Mouse (Mus musculus): ENCODE measurements around the gene Ppfia3.
"Not testable (repeated sequence)": the region's sequence is repeated elsewhere in the genome, so short reads cannot be mapped to it uniquely, and the experiment has no call there.

Gene Ppfia3

DNA sequence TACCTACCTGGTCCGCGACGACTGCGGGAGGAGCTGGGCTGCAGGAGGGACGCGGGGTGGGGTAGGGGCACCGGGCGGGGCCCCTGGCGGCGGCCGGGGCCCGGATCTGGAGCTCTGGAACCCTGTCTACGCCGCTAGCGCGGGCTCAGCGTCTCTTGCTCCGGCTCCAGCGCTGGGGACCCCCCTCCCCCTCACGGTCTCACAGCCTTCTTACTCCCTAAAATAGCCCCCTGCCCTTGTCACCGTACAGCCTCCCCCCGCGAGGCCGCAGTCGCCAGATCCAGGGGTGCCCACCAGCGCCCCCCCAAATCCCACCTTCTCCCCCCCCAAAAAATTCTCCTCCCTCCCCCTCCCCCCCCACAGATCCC, at the start of gene Ppfia3:
Gene Ppfia3 (minus strand): TSS at position 368 of the 368 bp plus-strand sequence.
- DNase-seq: no peak

DNA sequence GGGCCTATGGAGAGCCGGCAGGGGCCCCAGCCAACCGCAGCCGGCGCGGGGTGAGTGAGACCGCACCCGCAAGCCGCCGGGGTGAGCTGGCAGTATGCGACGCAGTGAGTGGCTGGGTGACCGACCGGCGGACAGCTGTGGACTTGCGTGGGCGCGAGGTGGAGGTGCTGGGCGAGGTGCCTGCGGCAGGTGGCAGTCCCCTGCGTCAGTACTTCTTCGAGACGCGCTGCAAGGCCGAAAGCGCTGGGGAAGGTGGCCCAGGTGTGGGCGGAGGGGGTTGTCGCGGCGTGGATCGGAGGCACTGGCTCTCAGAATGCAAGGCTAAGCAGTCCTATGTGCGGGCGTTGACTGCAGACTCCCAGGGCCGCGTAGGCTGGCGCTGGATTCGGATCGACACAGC, 48.8 kb upstream of the Ppfia3 start:
- DNase-seq: no peak

DNA sequence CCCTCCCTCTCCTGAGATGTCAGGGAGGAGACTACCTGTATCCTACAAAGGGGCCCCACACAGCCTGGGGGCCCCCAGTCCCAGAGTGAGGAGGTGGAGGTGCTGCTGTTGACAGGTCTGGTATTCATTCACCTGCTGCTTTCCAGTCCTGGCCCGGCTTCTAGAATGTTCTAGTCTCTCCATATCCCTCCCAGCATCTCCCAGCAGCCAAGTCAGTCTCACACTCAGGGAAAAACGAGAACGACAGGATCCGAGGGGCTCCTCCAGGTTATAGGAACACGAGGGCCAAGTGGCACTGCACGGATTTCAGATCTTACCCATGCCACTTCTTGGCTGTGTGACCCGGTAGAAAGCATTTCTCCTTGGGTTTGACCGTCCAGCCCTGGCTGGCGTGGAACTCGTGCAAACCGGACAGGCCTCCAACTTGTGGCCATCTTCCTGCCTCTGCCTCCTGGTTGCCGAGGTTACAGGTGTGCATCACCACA, 48.0 kb upstream of the Ppfia3 start:
- DNase-seq: no peak

DNA sequence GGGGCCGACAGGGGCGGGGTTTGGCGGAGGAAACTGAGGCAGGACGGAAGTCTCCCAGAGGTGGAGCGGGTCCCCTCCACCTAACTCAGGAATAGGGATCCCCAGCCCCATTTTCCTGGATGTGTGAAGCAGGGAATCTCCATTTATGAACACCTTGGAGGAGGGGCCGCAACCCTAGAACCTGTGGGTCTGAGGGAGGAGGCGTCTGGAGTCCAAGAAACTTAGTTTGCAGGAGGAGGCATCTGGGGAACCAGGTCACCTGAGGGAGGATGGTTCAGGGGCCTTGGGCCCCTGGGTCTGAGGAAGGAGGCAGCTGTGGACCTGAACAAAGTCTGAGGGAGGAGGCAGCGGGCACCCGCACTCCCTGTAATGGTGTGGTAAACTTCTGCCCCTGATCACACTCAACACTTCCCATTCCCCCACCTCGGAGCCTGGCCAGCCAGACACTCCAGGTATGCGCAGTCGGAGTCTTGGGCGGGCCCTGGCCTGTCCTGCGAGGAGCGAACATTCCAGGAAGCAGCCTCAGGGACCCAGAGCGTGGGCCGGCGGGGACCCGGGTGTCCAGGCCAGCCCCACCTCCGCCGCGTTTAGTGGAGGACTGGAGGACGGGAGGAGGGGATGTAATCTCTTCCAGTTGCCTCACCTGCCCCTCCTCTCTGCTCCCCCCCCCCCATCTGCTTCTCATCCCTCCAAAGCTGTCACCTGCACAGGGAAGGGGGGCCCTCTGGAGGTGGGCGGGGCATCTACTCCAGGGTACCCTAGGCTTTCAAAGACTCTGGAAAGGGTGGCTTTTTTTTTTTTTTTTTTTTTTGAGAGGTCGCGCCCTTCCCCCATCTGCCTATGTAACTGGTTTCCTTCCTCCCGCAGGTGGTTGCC, 47.3 kb upstream of the Ppfia3 start:
- DNase-seq: peak in 1 of 2 experiments; percentile 55

DNA sequence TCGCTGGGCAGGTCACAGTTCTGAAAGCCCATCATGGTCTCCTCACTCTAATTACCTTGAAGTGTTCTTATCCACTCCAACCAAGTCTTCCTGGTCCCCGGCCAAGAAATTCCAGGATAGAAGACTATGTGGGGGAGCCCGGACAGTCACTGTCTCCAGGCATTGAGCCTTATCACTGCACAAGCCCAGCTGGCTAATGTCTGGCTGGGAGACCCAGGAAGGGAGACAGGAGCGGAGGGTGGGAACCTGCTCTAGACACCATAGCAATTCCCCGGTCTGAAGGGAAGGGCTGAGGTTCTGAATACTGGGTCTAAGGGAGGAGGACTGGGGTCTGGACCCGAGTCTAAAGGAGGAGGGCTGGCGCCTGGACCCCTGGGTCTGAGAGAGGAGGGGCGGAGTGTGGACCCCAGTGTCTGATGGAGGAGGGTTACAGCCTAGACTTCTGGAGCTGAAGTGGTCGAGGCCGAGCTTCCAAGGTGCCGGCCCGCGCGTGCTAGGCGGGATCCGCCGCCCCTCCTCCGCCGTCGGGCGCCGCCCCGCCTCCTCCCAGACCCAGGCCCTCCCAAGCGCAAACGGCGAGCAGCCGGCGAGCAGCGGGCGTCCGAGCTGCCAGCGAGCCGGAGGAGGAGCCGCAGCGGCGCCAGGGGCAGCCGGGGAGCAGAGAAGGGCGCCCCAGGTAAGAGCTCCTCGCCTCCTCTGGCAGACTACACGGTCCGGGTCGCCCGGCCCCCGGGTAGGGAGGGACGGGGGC, 46.5 kb upstream of the Ppfia3 start, which contains the start of gene Ntf5:
Gene Ntf5 (plus strand): TSS at position 583 of the 751 bp plus-strand sequence.
- peak; percentile 20 to 56 for DNase-seq

DNA sequence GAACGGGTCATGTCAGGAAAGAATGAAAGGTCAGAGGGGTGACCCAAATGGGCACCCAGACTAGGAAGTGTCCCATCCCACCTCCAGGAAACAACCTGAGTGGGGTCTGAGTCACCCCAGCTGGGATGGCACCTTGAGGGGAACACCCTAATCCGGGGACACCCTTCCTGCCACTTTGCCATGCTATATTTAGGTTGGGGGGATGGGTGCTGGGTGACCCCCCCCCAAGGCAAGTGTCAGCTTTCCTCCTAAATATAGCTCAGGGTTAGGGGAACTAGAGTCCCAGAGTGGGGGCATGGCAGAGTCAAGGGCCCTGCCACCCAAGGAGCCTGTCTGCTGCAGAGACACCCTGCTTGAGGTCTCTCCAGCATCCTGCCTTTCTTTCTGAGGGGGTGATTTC, 45.6 kb upstream of the Ppfia3 start:
- no peak for DNase-seq

DNA sequence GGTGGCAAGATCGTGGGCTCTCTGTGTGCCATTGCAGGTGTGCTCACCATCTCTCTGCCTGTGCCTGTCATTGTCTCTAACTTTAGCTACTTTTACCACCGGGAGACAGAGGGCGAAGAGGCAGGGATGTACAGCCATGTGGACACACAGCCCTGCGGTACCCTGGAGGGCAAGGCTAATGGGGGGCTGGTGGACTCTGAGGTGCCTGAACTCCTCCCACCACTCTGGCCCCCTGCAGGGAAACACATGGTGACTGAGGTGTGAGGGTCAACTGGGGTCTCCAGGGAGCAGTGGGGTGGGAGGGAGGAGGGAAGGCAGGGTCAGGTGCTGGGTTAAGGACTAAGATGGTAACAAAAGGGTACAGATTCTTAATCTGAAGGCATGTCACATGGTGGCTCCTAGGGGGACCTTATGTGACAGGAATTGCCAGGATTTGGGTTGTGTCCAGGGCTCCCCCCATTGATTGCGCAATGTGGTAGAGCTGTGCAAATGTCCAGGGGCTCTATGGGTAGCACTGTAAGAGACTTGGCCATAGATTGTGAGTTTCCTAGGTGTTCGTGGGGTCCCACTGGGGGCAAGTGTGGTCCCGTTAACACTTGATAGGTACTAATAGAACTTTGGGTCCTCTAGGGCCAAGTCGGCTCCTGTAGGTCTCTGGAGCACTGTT, 42.8 kb upstream of the Ppfia3 start:
- no peak for DNase-seq

DNA sequence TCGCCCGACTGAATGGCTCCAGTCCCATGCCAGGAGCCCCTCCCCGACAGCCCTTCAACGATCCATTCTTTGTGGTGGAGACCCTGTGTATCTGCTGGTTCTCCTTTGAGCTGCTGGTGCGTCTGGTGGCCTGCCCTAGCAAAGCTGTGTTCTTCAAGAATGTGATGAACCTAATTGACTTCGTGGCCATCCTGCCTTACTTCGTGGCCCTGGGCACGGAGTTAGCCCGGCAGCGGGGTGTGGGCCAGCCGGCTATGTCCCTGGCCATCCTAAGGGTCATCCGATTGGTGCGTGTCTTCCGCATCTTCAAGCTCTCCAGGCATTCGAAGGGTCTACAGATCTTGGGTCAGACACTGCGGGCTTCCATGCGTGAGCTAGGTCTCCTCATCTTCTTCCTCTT, 42.1 kb upstream of the Ppfia3 start:
- DNase-seq: no peak

DNA sequence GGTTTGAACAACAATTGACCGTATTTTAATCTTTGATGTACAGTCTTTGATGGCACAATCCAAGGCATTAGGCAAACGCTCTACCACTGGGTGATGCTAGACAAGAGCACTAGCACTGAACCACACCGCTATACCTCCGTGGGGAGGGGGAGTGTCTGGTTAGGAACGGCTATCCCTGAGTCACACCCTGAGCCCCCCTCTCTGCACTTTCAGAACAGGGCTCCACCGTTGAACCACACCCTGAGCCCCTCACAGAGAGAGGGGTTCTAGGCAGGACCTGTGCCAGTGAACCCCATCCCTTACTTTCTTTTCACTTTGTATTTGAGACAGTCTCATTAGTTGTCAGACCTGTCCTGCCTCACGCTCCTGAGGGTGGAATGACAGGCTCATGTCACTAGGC, 41.5 kb upstream of the Ppfia3 start:
- DNase-seq: no peak

DNA sequence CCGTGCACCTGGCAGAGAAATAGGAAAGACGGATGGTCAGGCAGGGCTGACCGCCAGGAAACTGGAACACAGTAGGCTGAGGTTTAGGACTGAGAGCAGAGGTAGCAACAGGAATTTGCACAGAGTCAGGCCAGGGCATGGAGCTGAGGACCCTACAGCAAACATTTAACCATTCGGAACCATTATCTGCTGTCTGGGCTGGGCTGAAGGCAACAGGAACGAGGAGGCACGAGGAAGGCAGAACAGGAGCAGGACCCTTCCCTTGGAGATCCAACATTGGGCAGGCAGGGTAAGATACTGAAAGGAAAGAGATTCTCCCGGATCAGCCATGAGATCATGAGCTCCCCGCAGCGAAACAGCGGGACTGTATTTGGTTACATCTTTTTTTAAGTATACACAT, 41.0 kb upstream of the Ppfia3 start:
- DNase-seq: no peak

DNA sequence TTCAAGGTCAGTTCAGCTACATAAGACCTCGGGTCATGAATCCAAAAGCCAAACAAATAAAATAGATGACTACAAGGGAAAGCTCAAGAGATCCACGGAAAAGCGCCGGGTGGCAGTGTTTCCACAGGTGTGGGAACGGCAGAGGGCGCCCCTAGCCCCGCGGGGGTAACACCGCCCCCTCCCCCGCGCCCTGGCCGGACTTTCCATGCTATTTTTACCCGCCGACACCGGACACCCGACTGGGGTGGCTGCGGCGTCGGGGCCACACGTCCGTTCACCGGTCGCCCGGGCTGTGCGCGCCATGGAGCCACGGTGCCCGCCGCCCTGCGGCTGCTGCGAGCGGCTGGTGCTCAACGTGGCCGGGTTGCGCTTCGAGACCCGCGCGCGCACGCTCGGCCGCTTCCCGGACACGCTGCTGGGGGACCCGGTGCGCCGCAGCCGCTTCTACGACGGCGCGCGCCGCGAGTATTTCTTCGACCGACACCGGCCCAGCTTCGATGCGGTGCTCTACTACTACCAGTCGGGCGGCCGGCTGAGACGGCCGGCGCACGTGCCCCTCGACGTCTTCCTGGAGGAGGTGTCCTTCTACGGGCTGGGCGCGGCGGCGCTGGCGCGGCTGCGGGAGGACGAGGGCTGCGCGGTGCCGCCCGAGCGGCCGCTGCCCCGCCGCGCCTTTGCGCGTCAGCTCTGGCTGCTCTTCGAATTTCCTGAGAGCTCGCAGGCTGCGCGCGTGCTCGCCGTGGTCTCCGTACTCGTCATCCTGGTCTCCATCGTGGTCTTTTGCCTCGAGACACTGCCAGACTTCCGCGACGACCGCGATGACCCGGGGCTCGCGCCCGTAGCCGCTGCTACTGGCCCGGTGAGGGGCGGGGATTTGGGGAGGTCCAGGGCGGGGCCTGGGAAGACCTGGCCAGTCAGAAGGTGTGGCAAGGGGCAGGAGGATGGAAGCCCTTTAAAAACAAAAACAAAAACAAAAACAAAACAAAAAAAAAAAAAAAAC, 39.6 kb upstream of the Ppfia3 start:
- peak; percentile 54 to 70 for DNase-seq

DNA sequence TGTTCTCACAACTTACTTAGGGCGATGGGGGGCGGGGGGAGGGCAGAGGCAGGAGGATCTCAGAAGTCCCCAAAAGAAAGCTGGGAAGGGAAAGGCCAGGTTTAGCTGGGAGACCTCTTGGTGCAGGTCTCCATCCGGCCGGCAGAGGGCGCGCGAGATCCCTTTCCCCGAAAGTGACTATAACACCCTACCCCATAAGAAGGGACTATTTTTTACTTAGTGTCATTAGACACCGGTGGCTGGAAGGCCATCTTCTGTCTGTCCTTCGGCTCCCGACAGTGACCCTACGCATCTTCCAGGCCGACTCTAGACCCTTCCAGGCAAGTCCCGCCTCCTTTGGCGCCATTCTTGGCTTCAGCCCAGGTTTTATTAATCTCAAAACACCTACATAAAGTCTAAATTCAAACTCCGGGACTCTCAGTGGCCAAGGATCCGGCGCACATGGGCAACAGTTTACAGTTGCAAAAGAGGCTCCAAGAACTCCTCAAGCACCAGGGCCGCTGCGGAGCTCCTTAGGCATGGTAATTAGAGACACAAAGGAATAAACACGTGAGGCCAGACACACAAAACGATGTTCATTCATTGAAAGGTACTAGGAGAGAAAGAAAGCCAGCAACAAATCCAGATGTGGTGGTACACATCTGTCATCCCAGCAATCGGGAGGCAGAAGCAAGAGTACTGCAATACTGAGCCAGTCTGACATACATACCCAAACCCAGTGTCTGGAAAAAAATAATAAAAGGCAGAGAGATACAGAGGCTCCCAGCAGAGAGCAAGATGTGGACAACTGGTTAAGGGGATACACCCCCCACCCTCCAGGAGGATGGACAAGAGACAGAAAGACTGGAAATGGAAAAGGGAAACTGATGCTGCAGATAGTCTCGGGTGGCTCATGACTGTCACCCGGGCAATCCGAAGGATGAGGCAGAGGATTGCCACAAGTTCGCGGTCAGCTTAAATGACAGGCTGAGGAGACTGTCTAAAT, 38.6 kb upstream of the Ppfia3 start, which contains the start of gene Kcna7:
Gene Kcna7 (plus strand): TSS at position 563 of the 985 bp plus-strand sequence.
- DNase-seq: peak; percentile 72 to 85

DNA sequence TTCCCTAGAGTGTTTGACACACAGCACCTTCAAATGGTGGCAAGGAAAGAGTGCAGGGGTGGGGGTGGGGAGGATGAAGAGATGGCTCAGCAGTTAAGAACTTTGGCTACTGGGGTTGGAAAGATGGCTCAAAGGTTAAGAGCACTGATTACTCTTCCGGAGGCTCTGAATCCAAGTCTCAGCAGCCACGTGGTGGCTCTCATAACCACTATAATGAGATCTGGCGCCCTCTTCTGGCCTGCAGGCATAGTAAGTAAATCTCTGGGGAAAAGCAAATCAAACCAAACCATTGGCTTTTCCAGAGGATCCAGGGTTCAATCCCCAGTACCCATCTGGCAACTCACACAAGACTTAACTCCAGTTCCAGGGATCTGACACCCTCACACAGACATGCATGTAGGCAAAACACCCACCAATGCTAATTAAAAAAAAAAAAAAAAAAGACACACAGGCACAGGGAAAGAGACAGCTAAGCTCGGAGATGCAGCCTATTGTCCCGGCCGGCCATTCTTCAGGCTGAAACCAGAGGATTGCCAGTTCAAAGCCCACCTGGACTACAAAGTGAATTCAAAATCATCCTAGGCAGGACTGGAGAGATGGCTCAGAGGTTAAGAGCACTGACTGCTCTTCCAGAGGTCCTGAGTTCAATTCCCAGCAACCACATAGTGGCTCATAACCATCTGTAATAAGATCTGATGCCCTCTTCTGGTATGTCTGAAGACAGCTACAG, 36.9 kb upstream of the Ppfia3 start:
- DNase-seq: peak; percentile 85 to 93

DNA sequence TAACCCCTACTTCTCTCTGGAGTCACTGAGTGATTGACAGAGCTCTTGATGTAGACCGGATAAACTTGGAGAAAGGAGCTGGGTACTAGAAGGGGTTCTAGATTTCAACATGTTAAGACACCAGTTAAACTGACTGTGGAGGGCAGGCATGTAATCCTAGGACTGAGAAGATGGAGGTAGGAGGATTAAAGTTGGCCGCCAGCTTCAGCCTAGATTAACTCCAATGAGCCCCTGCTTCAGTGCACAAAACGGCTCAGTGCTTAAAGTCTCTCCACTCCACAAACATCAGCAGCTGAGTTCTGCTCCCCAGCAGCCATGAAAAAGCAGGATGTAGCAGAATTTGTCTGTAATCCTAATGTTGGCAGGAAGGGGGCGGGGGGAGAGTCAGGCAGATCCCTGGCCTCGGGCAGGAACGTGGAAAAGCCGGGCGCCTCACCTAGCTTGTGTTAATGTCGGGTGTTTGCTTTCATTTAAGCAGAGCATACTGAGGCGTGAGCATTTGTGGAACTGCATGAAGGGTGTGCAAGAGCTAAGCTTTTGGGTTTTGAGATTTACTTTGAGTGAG, 34.8 kb upstream of the Ppfia3 start:
- DNase-seq: no peak

DNA sequence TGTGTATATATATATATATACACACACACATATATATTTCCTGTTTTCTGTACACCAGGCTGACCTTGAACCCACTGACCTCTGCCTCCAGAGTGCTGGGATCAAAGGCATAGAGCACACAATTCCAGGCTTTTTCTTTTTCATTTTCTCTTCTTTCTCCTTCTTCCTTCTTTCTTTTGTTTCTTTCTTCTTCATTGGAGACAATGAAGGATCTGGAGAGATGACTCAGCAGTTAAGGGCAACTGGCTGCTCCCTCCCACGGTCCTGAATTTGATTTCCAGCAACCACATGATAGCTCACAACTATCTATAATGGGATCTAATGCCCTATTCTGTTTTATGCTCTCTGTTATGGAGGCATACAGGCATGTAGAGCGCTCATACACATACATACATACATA, 30.0 kb upstream of the Ppfia3 start:
- no peak for DNase-seq

DNA sequence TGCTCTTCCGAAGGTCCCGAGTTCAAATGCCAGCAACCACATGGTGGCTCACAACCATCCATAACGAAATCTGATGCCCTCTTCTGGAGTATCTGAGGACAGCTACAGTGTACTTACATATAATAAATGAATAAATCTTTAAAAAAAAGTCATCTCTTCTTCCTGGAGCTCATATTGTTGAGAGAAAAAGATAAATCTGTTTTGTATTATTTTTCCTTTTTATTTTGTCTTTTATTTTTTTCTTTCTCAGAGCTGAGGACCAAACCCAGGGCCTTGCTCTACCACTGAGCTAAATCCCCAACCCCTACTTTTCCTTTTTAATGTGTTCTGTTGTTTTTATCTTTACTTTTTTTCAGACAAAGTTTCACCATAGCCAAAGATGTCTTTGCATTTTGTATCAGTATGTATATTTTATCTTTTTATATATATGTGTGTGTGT, 29.5 kb upstream of the Ppfia3 start:
- DNase-seq: not testable (repeated sequence)

DNA sequence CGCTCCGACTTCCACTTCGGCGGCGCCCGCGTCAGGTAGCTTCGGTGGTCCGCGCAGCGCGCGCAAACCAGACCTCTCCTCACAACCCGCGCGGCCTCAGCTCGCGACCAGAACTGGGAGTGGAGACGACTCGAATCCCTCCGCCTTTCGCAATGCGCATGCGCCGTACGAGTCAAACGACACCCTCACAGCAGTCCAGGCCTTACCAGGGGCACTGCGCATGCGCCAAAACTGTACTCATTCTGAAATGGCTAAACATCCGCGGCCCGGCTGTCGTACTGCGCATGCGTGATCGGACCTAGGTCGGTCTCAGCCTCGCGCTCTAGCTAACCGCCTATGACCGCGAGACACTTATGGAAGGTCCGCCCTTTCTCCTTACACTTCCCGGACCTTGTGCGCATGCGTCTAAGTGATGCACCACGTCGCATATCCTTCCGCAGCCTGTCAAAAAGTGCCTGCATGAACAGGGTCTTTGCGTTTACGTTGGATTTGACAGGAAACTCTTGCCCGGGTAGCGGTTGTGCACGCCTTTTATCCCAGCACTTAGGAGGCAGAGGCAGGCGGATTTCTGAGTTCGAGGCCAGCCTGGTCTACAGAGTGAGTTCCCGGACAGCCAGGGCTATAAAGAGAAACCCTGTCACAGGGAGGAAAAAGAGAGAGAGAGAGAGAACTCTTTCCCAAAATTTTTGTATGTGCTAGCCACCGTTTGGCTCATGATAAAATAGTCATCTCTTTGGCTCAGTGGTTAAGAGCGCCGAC, 28.9 kb upstream of the Ppfia3 start, which contains the start of gene Snrnp70:
Gene Snrnp70 (minus strand): TSS at position 165 of the 759 bp plus-strand sequence.
- peak; percentile 100 for DNase-seq

DNA sequence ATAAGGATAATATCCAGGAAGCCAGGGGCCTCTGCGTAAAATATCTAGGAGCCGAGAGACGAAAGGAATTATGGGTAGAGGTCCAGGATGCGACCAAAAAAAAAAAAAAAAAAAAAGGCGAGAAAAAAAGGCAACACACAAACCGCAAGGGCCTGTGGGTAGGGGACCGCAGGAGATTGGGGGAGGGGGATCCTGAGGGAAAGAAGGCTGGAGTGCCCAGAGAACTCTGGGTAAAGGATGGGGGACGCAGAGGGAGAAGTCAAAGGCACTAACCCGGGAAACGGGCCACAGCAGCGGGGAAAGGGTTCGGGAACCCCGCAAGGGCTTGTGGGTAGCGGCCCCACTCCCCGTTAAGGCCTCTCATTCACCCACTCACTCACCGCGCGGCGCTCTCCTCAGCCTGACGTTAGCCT, 28.3 kb upstream of the Ppfia3 start:
- DNase-seq: peak in 1 of 2 experiments; percentile 71
